Mouse (Mus musculus) brain, embryonic 14.5 days (tissue): Measurements from ENCODE around the gene Faap100.

ENCODE experiments used
- CTCF ChIP-seq: fragments of 200-500 bp; IDR thresholded peaks from 2 replicates; pipeline ENCODE4 v1.5.1; 2012; ENCODE audit warnings: inconsistent platforms, mild to moderate bottlenecking, moderate library complexity, borderline replicate concordance; ENCODE audit not compliant: insufficient read depth, insufficient read length; ENCODE audit errors: extremely low read depth
- POLR2A ChIP-seq: fragments of 200-500 bp; IDR thresholded peaks from 2 replicates; pipeline ENCODE4 v1.6.1; 2012; ENCODE audit warnings: mild to moderate bottlenecking, inconsistent platforms, borderline replicate concordance; ENCODE audit not compliant: poor library complexity, insufficient read depth, insufficient read length, severe bottlenecking; ENCODE audit errors: extremely low read depth

- TF ChIP-seq POLR2A = no peak
- no peak for TF ChIP-seq CTCF
These were observed 15.7 kb downstream of the Faap100 start for GRCm38 (mm10) chr11:120362891-120363290.
